Mouse (Mus musculus): ENCODE results near the gene Rara. TPM values are rescaled to one million over a fixed set of nuclear protein-coding genes. Genes with fewer than 3 reads are reported as not detected.

Rara gene
- polyA plus RNA-seq, 1 experiment, result 17.2 TPM

DNA sequence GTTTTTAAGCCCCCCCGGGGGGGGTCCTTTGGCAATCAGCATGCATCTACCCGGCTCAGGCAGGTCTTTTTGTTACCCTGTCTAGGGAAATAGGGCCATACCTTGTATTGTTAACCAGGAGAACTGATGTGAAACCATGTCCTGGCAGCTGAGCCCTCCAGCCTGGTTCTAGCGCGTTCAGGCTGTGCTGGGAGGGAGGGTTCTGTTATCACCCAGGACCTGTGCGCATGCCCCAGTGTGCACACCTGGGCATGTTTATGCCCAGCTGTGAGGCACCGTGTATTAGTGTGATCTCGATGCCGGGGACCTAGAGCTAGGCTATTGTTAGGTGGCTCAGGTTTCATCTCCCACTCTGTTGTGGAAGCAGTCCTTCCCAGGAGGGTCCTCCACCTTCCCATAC, 34.1 kb downstream of the Rara start:
- Histone ChIP-seq H3K4me3 (replicated peaks; ENCODE audit: control insufficient read depth, low read depth, low read length) (peak overlapping the region; percentile 72), H3K27ac (ENCODE audit: control insufficient read depth, insufficient read depth, low read depth, low read length, poor library complexity) (peak overlapping the region; percentile 84; the same call in 1 of the 2 replicates), H3K4me1 (ENCODE audit: control insufficient read depth, insufficient read depth, low read length) (peaks cover 5% of the 10 kb centered on the region)
- 14% methylated on average over 8 of the region's 8 CpGs for WGBS
- TF ChIP-seq POLR2A (IDR thresholded peaks at IDR 0.05; ENCODE audit: borderline replicate concordance, control insufficient read depth, low read depth, low read length) (no peak), CTCF (IDR thresholded peaks at IDR 0.05; ENCODE audit: control insufficient read depth, insufficient read depth, low read length) (no peak)

DNA sequence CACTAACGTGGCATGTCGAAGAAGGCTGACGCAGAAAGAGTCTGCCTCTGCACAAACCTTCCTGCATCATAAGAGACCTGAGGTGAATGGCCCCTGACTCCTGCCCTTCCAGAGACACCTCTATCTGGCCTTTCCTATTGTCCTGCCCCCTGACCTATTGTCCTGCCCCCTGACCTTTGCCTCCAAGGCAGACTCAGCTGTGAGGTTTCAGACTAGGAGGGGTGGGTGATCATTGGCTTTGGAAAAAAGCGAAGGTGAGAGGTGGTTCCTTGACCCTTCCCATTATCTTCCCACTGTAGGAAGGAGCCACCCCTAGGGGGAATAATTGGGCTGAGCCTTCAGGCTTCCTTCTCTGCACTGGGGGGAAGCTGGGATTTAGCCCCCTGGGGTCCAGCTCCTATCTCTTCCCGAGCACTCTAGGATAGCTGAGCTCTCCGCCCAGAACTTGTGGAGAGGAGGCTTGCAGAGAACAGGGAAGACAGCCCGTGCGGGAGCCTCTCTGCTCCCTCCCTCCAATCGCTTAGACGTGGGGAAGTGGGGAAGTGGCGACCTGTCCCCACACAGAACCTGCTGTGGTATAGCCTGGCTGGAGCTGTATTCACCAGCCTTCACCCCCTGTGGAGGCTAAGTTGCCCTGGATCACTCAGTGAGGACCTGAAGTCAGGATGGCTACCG, 34.9 kb downstream of the Rara start:
- peak overlapping the region; percentile 75 for H3K4me3 ChIP-seq (replicated peaks; ENCODE audit: control insufficient read depth, low read depth, low read length)
- WGBS, result 27% methylated on average over 12 of the region's 12 CpGs
- peak overlapping the region; percentile 36 for H3K27ac ChIP-seq (ENCODE audit: control insufficient read depth, insufficient read depth, low read depth, low read length, poor library complexity)

DNA sequence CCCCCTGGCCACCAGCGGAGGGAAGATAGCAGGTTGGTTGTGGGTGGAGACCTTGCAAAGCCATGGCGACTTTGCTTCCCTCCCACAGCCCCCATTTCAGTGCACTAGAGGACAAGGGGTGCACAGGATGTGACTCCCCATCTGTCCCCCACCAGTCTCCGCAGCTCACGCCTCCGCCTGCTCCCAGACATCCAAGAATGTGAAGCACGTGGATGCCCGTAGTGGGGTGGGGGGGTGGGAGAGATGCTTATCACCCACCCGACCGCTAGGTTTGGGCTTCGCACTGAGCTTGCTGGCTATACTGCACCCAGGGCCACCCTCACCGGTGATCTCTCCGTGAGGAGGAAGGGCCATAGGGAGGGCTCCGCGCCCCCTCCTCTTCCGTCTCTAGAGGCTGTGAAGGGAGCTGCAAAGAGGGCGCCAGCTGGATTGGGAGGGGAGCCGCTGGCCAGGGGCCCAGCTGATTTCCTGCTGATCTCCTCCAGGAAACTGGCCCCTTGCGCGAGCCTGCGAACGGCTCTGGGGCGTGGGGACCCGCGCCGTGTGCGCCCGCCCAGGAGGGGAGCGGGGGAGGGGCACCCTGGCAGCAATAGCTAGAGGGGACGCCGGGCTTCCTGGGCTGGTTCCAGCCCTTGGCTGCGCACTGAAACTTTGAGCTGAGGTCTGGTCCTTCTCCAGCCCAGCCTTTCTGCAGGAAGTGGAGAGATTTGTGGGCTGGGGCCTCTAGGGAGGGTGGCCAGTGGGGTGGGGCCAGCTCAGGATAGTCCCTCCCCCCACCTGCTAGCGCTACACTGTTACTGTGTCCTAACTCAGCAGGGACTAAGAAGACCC, 35.8 kb downstream of the Rara start:
- WGBS, result under 1% methylated on average over 32 of the region's 32 CpGs
- peak overlapping the region; percentile 61 for H3K27ac ChIP-seq (ENCODE audit: control insufficient read depth, insufficient read depth, low read depth, low read length, poor library complexity)
- TF ChIP-seq POLR2A (IDR thresholded peaks at IDR 0.05; ENCODE audit: borderline replicate concordance, control insufficient read depth, low read depth, low read length) (peak; percentile 45; the same call in 1 of the 2 replicates), CTCF (IDR thresholded peaks at IDR 0.05; ENCODE audit: control insufficient read depth, insufficient read depth, low read length) (no peak)
- H3K4me1 ChIP-seq (ENCODE audit: control insufficient read depth, insufficient read depth, low read length), result peaks cover 5% of the 10 kb centered on the region
- H3K4me3 ChIP-seq (replicated peaks; ENCODE audit: control insufficient read depth, low read depth, low read length), result peak overlapping the region; percentile 75

More for the DNA sequence above, 34.9 kb downstream of the Rara start:
- TF ChIP-seq POLR2A (IDR thresholded peaks at IDR 0.05; ENCODE audit: borderline replicate concordance, control insufficient read depth, low read depth, low read length), result no peak
- TF ChIP-seq CTCF (IDR thresholded peaks at IDR 0.05; ENCODE audit: control insufficient read depth, insufficient read depth, low read length), result no peak
- peaks cover 5% of the 10 kb centered on the region for H3K4me1 ChIP-seq (ENCODE audit: control insufficient read depth, insufficient read depth, low read length)

DNA sequence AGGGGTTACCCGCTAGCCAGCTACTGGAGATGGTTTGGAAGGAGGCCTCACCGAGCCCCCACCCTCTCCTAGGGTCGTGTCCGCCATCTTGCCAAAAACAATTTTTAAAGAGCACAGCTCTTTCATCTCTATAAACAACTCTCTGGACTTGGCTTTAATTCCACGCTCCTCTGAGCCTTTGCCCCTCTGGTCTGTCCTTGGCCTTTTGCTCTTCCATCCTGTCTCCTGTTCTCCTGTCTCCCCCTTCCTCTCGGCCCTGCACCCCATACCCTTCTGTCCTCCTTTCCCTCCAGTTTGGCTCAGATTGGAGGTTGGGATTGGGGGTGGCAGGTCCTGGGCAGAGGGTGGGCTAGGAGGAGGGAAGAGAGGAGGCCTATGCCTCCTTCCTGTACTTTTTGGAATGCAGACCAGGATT, 36.6 kb downstream of the Rara start:
- no peak overlapping the region for H3K27ac ChIP-seq (ENCODE audit: control insufficient read depth, insufficient read depth, low read depth, low read length, poor library complexity)
- TF ChIP-seq POLR2A (IDR thresholded peaks at IDR 0.05; ENCODE audit: borderline replicate concordance, control insufficient read depth, low read depth, low read length) (no peak), CTCF (IDR thresholded peaks at IDR 0.05; ENCODE audit: control insufficient read depth, insufficient read depth, low read length) (no peak)
- peaks cover 5% of the 10 kb centered on the region for H3K4me1 ChIP-seq (ENCODE audit: control insufficient read depth, insufficient read depth, low read length)
- H3K4me3 ChIP-seq (replicated peaks; ENCODE audit: control insufficient read depth, low read depth, low read length), result peak overlapping the region; percentile 15
- WGBS, result 26% methylated on average over 6 of the region's 6 CpGs

DNA sequence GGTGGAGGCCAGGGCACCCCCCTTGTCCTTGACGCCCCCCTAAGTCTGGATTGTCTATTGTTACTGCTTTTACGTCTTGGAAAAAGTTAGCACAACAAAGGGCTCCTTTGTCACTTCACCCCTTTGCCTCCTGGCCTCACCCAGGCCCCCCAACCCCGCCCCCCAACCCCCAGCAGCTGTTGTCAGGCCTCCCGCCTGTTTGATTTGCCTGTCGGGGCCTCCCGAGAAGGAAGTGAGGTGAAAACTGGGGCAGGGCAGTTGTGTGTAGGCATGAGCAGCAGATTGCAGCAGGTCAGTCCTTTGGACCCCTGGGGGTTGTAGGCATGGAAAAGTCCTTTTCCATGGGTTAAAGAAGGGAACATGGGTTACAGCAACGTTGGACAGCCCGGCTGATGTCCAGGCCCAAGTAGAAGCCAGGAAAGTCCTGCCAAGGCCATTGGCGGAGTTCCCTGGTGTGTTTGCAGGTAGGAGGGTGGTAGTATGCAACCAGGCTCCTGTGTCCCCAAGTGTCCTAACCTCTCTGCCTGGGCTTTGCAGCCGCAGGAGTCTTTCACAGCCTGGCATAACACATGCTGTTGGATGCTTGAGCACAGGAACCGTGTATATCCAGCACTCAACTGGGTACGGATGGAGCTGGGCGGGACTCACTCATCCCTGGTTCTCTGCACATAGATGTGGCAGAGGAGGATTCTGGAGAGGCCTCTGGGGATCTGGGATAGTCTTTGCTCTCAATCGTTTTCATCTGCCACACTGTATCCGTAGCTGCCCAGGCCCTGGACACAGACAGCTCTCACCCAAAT, 37.2 kb downstream of the Rara start:
- 52% methylated on average over 15 of the region's 15 CpGs for WGBS
- no peak for TF ChIP-seq POLR2A (IDR thresholded peaks at IDR 0.05; ENCODE audit: borderline replicate concordance, control insufficient read depth, low read depth, low read length)
- no peak for TF ChIP-seq CTCF (IDR thresholded peaks at IDR 0.05; ENCODE audit: control insufficient read depth, insufficient read depth, low read length)
- no peak overlapping the region for H3K4me3 ChIP-seq (replicated peaks; ENCODE audit: control insufficient read depth, low read depth, low read length)
- H3K4me1 ChIP-seq (ENCODE audit: control insufficient read depth, insufficient read depth, low read length), result peaks cover 3% of the 10 kb centered on the region
- H3K27ac ChIP-seq (ENCODE audit: control insufficient read depth, insufficient read depth, low read depth, low read length, poor library complexity), result no peak overlapping the region

DNA sequence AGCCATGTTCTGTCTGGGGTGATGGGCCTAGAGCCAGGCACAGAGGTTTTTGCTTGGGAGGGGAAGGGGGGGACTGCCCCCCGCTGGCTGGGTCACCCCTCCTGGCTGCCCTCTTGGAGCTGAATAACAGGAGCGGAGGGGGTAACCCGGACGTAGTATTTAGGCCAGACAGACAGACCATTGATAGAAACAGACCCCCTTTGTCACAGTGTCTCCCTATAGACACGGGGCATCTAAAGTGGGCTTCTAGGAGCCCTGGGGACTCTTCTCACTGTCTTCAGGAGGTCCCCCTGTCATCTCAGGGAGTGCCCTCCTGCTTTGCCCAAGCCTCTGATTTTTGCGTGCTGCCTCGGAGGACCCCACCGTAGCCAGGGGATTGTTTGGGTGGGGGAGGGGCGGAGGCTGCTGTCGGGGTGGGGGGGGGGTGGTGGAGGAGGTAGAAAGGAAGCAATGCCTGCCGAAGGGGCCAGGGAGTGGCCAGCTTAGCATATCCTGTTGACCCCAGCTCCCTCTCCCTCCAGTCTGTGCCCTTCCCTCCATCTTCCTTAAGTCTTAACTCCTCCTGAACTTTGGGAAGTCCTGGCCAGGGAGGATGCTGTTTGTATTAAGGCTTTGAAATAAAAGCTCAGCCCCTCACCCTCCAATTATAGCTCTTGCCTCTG, 37.9 kb downstream of the Rara start:
- 61% methylated on average over 11 of the region's 11 CpGs for WGBS
- peaks cover 3% of the 10 kb centered on the region for H3K4me1 ChIP-seq (ENCODE audit: control insufficient read depth, insufficient read depth, low read length)
- TF ChIP-seq POLR2A (IDR thresholded peaks at IDR 0.05; ENCODE audit: borderline replicate concordance, control insufficient read depth, low read depth, low read length), result no peak

DNA sequence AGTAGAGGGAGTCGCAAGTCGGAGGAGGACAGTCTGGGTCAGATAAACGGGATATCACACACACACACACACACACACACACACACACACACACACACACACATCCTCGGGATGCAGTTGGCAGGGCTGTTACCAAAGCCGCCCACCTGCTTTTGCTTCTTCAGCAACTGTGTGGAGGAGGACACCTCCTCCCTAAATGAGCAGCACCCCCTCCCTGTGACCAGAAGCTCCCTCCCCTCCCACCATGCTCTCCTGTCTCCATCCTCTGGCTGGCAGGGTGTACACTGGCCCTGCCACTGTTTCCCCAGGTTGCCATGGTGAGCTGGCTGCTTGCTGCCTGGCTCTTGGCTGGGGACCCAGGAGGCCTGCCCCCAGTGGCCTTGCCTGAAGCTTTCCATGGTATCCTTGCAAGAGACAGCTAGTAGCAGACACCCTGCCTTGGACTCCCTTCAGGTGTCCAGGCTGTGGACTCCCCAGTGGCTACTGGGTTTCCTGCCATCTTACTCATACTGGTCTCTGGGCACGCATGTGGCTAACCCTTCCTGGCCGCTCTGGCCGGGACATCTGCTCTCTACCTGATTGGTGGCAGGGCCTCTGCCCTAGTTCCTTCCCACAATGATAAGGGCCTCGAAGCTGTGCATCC, 39.0 kb downstream of the Rara start:
- WGBS, result 64% methylated on average over 9 of the region's 9 CpGs
- TF ChIP-seq CTCF (IDR thresholded peaks at IDR 0.05; ENCODE audit: control insufficient read depth, insufficient read depth, low read length) (no peak), POLR2A (IDR thresholded peaks at IDR 0.05; ENCODE audit: borderline replicate concordance, control insufficient read depth, low read depth, low read length) (no peak)
- Histone ChIP-seq H3K4me1 (ENCODE audit: control insufficient read depth, insufficient read depth, low read length) (peaks cover 3% of the 10 kb centered on the region), H3K27ac (ENCODE audit: control insufficient read depth, insufficient read depth, low read depth, low read length, poor library complexity) (no peak overlapping the region), H3K4me3 (replicated peaks; ENCODE audit: control insufficient read depth, low read depth, low read length) (no peak overlapping the region)

More for the DNA sequence above, 37.9 kb downstream of the Rara start:
- Histone ChIP-seq H3K27ac (ENCODE audit: control insufficient read depth, insufficient read depth, low read depth, low read length, poor library complexity) (no peak overlapping the region), H3K4me3 (replicated peaks; ENCODE audit: control insufficient read depth, low read depth, low read length) (no peak overlapping the region)
